Mouse (Mus musculus) MEL (cell line): ENCODE results near the gene Ywhah. TPM values are rescaled to one million over a fixed set of nuclear protein-coding genes. Genes with fewer than 3 reads are reported as not detected.

Source experiments
- DNase-seq: peaks from one replicate; pipeline ENCODE4 v3.0.0; 2011; ENCODE audit warnings: low read depth, low spot score
- H3K27ac ChIP-seq: 2 replicates; pipeline ENCODE4 v1.5.1; 2012; ENCODE audit warnings: low read depth, mild to moderate bottlenecking, control low read depth, low read length, moderate library complexity; ENCODE audit not compliant: control insufficient read depth
- H3K27me3 ChIP-seq, 2 experiments: fragments of 150-350 bp in 1 of 2; sonication (generic) in 1 of 2; 2 replicates each; pipeline ENCODE4 v1.6.1; 2012; ENCODE audit warnings: low read length in 2 of 2, mild to moderate bottlenecking in 2 of 2, improper control_type of control experiment in 1 of 2, moderate library complexity in 1 of 2; ENCODE audit not compliant: insufficient read depth in 2 of 2, control insufficient read depth in 1 of 2
- H3K36me3 ChIP-seq, 2 experiments: 2 replicates each; pipeline ENCODE4 v1.6.1; 2012 to 2014; ENCODE audit warnings: low read length in 2 of 2, improper control_type of control experiment in 1 of 2, inconsistent platforms in 1 of 2, mild to moderate bottlenecking in 1 of 2; ENCODE audit not compliant: insufficient read depth in 2 of 2, control insufficient read depth in 1 of 2
- H3K4me1 ChIP-seq, 2 experiments: fragments of 150-350 bp in 1 of 2; sonication (generic) in 1 of 2; 2 replicates each; pipeline ENCODE4 v1.6.1; 2012; ENCODE audit warnings: low read length in 2 of 2, improper control_type of control experiment in 1 of 2, mild to moderate bottlenecking in 1 of 2; ENCODE audit not compliant: insufficient read depth in 2 of 2, control insufficient read depth in 1 of 2
- H3K4me3 ChIP-seq, 2 experiments: fragments of 150-350 bp in 1 of 2; sonication (generic) in 1 of 2; 2 replicates each; pipeline ENCODE4 v1.5.1; 2012; ENCODE audit warnings: low read depth in 2 of 2, low read length in 2 of 2, mild to moderate bottlenecking in 2 of 2, moderate library complexity in 2 of 2, control low read depth in 1 of 2, improper control_type of control experiment in 1 of 2; ENCODE audit not compliant: control insufficient read depth in 1 of 2, insufficient read depth in 1 of 2
- H3K79me2 ChIP-seq: 2 replicates; pipeline ENCODE4 v1.6.1; 2012; ENCODE audit warnings: mild to moderate bottlenecking, low read length, moderate library complexity; ENCODE audit not compliant: control insufficient read depth, poor library complexity, insufficient read depth
- H3K9ac ChIP-seq: 2 replicates; pipeline ENCODE4 v1.6.1; 2012; ENCODE audit warnings: low read depth, mild to moderate bottlenecking, control low read depth, low read length, moderate library complexity; ENCODE audit not compliant: control insufficient read depth, poor library complexity, severe bottlenecking
- H3K9me3 ChIP-seq: fragments of 150-350 bp; sonication (generic); replicated peaks from 2 replicates; pipeline ENCODE4 v1.6.1; 2012; ENCODE audit warnings: mild to moderate bottlenecking, low read length, improper control_type of control experiment, moderate library complexity; ENCODE audit not compliant: insufficient read depth
- CHD1 ChIP-seq: IDR thresholded peaks from 2 replicates; pipeline ENCODE4 v1.6.1; 2012; ENCODE audit warnings: low read depth, mild to moderate bottlenecking, inconsistent platforms, low read length, improper control_type of control experiment
- E2F4 ChIP-seq: IDR thresholded peaks from 2 replicates; pipeline ENCODE4 v1.6.1; 2011; ENCODE audit warnings: low read depth, low read length, improper control_type of control experiment, borderline replicate concordance
- EP300 ChIP-seq, 2 experiments: IDR thresholded peaks; 2 replicates each; pipeline ENCODE4 v1.6.1; 2011; ENCODE audit warnings: improper control_type of control experiment in 2 of 2, low read length in 2 of 2, low read depth in 1 of 2, mild to moderate bottlenecking in 1 of 2
- ETS1 ChIP-seq: IDR thresholded peaks from 2 replicates; pipeline ENCODE4 v1.6.1; 2012; ENCODE audit warnings: low read depth, mild to moderate bottlenecking, inconsistent platforms, low read length, improper control_type of control experiment, moderate library complexity
- GABPA ChIP-seq: IDR thresholded peaks from 2 replicates; pipeline ENCODE4 v1.6.1; 2012; ENCODE audit warnings: low read depth, mild to moderate bottlenecking, inconsistent platforms, low read length, improper control_type of control experiment, moderate library complexity
- GATA1 ChIP-seq: IDR thresholded peaks from 2 replicates; pipeline ENCODE4 v1.6.1; 2011; ENCODE audit warnings: low read depth, low read length, improper control_type of control experiment
- MAX ChIP-seq: IDR thresholded peaks from 2 replicates; pipeline ENCODE4 v1.6.1; 2011; ENCODE audit warnings: low read length, improper control_type of control experiment
- MAZ ChIP-seq: IDR thresholded peaks from 2 replicates; pipeline ENCODE4 v1.6.1; 2012; ENCODE audit warnings: low read depth, mild to moderate bottlenecking, inconsistent platforms, low read length, improper control_type of control experiment
- MEF2A ChIP-seq: IDR thresholded peaks from 2 replicates; pipeline ENCODE4 v1.6.1; 2014; ENCODE audit warnings: low read depth, mild to moderate bottlenecking, inconsistent platforms, low read length, improper control_type of control experiment; ENCODE audit not compliant: poor library complexity, insufficient replicate concordance, severe bottlenecking; ENCODE audit errors: extremely low read depth
- MXI1 ChIP-seq: IDR thresholded peaks from 2 replicates; pipeline ENCODE4 v1.6.1; 2011; ENCODE audit warnings: mild to moderate bottlenecking, low read depth, low read length, improper control_type of control experiment
- MYC ChIP-seq: IDR thresholded peaks from 2 replicates; pipeline ENCODE4 v1.6.1; 2011; ENCODE audit warnings: low read depth, mild to moderate bottlenecking, low read length, improper control_type of control experiment, moderate library complexity
- NRF1 ChIP-seq: IDR thresholded peaks from 2 replicates; pipeline ENCODE4 v1.6.1; 2014; ENCODE audit warnings: low read depth, mild to moderate bottlenecking, inconsistent platforms, low read length, improper control_type of control experiment, moderate library complexity; ENCODE audit not compliant: poor library complexity, insufficient read depth, severe bottlenecking
- POLR2AphosphoS5 ChIP-seq: IDR thresholded peaks from 2 replicates; pipeline ENCODE4 v1.6.1; 2012; ENCODE audit warnings: low read depth, borderline replicate concordance, mild to moderate bottlenecking, inconsistent platforms, low read length, moderate library complexity, mixed read lengths
- RAD21 ChIP-seq: IDR thresholded peaks from 2 replicates; pipeline ENCODE4 v1.6.1; 2011; ENCODE audit warnings: mild to moderate bottlenecking, low read depth, low read length, improper control_type of control experiment
- SIN3A ChIP-seq: IDR thresholded peaks from 2 replicates; pipeline ENCODE4 v1.6.1; 2012; ENCODE audit warnings: low read length, improper control_type of control experiment, inconsistent platforms
- SMC3 ChIP-seq: IDR thresholded peaks from 2 replicates; pipeline ENCODE4 v1.6.1; 2011; ENCODE audit warnings: low read depth, low read length, improper control_type of control experiment
- TAL1 ChIP-seq: IDR thresholded peaks from 2 replicates; pipeline ENCODE4 v1.6.1; 2012; ENCODE audit warnings: mild to moderate bottlenecking, inconsistent platforms, low read length, moderate library complexity, mixed read lengths
- USF1 ChIP-seq: IDR thresholded peaks from 2 replicates; pipeline ENCODE4 v1.6.1; 2014; ENCODE audit warnings: low read depth, mild to moderate bottlenecking, inconsistent platforms, low read length, improper control_type of control experiment, moderate library complexity
- polyA plus RNA-seq, 2 experiments: library from polyadenylated mRNA; stranded (reverse) in 1 of 2; unstranded in 1 of 2; fragments of >175 nt in 1 of 2; fragments of >200 nt in 1 of 2; gene quantifications; 2 replicates each; pipeline versions ENCODE4 v1.2.1 to v1.2.4; 2012; ENCODE audit warnings: low replicate concordance in 2 of 2, low read depth in 1 of 2; ENCODE audit not compliant: insufficient read length in 2 of 2, insufficient read depth in 1 of 2, missing spikeins in 1 of 2
- total RNA-seq: library from RNA; depleted of rRNA; stranded (reverse); fragments of 300-350 nt; gene quantifications from 2 replicates; pipeline ENCODE4 v1.2.3, GENCODE M21; 2012

Gene Ywhah
- total and polyA plus RNA-seq, 3 experiments: 80.0 to 312 TPM; not detected in 1

- Histone ChIP-seq H3K4me3 (no peak overlapping the region), H3K27ac (no peak overlapping the region), H3K9me3 (no peaks in the 10 kb centered on the region), H3K27me3 (no peaks in the 10 kb centered on the region), H3K36me3 (peaks cover 27 to 46% of the 10 kb centered on the region in 2 experiments), H3K9ac (no peak overlapping the region), H3K4me1 (peaks cover 31 to 34% of the 10 kb centered on the region in 2 experiments), H3K79me2 (peaks cover 50% of the 10 kb centered on the region)
- DNase-seq: peak; percentile 54
- no peak for TF ChIP-seq GABPA
- no peak for TF ChIP-seq MYC
- TF ChIP-seq SIN3A: peak; percentile 63
- no peak for TF ChIP-seq E2F4
- TF ChIP-seq MEF2A: no peak
- TF ChIP-seq EP300 (IDR thresholded peaks at IDR 0.05; ENCODE audit: low read depth in 1 of 2, low read length in 2 of 2): peak in 1 of 2 experiments; percentile 26; a peak in 1 of 4 replicates
- TF ChIP-seq MXI1: peak; percentile 54
- TF ChIP-seq GATA1: no peak
- TF ChIP-seq TAL1: 0 out of 2 replicates have a peak, but pooled peaks have one; percentile 5
Measured at GRCm38 (mm10) chr5:33023337-33023736, 4.7 kb downstream of the Ywhah start.

- H3K9ac ChIP-seq: no peak overlapping the region
- H3K27me3 ChIP-seq: no peaks in the 10 kb centered on the region
- H3K27ac ChIP-seq: no peak overlapping the region
- TF ChIP-seq ETS1 (peak; percentile 67), MAX (peak; percentile 92), MEF2A (peak; percentile 97), RAD21 (no peak), USF1 (peak; percentile 73), NRF1 (no peak), MAZ (no peak), POLR2AphosphoS5 (no peak), SIN3A (peak; percentile 68; the same call in 1 of the 2 replicates), SMC3 (no peak), MYC (peak; percentile 65; the same call in 1 of the 2 replicates), EP300 (IDR thresholded peaks at IDR 0.05; ENCODE audit: low read depth in 1 of 2, low read length in 2 of 2) (no peak), CHD1 (no peak), MXI1 (peak; percentile 79; the same call in 1 of the 2 replicates)
- no peak overlapping the region for H3K4me3 ChIP-seq
- peak; percentile 55 for DNase-seq
- peaks cover 42% of the 10 kb centered on the region for H3K79me2 ChIP-seq
- peaks cover 31 to 34% of the 10 kb centered on the region in 2 experiments for H3K4me1 ChIP-seq
- H3K36me3 ChIP-seq: peaks cover 27 to 46% of the 10 kb centered on the region in 2 experiments
- H3K9me3 ChIP-seq: no peaks in the 10 kb centered on the region
Measured at GRCm38 (mm10) chr5:33024474-33024873, 5.9 kb downstream of the Ywhah start.
